ENCODE assay signal across 9 mouse cellular contexts in genomic region chr17:27001151-27001550, GRCm38 (mm10). TPM values are rescaled to one million over a fixed set of nuclear protein-coding genes. Genes with fewer than 3 reads are reported as not detected.
DNase-seq lines count a peak whose midpoint lies in the region; ATAC-seq and TF ChIP-seq lines count a peak whose summit lies in the region.
"Had no signal": no experiment of that assay in that cellular context is flagged by ENCODE, and none has a peak within 500 bp of the region (broad histone marks: within the 10 kb centered on the region; RNA-seq: fewer than 3 reads in every experiment).

No protein-coding gene starts in this region.

- no peaks in the 10 kb centered on the region for H3K9me3 ChIP-seq in hindbrain, embryonic 11.5 days (ENCODE audit: control insufficient read depth, low read length)
- H3K9me3 ChIP-seq: embryonic facial prominence, embryonic 15.5 days had no signal

- peak; percentile 41; the same call in 1 of the 2 replicates for TF ChIP-seq CTCF in bone marrow macrophage, adult 2 months (IDR thresholded peaks at IDR 0.05; ENCODE audit: low read depth, low read length)

- no peak for ATAC-seq in inflammation-experienced regulatory T-cells, adult 6 months
- no peak for ATAC-seq in hindbrain, embryonic 11.5 days (ENCODE audit: low FRiP score)

- no peak overlapping the region for H3K4me2 ChIP-seq in hindbrain, embryonic 11.5 days (replicated peaks; ENCODE audit: low read depth, low read length)
- H3K4me2 ChIP-seq: embryonic facial prominence, embryonic 15.5 days had no signal

- H3K9ac ChIP-seq in hindbrain, embryonic 11.5 days (ENCODE audit: low read depth, low read length): no peak overlapping the region
- H3K9ac ChIP-seq: embryonic facial prominence, embryonic 15.5 days had no signal

- H3K36me3 ChIP-seq in hindbrain, embryonic 11.5 days (ENCODE audit: control insufficient read depth, insufficient read depth, low read length): no peaks in the 10 kb centered on the region
- H3K36me3 ChIP-seq: embryonic facial prominence, embryonic 15.5 days had no signal

- intact Hi-C loops in left cerebral cortex, postnatal 25 days (cut with DNase I): no loop called here

- WGBS in hindbrain, embryonic 11.5 days: 76% methylated on average over 7 of the region's 7 CpGs

- no peaks in the 10 kb centered on the region for H3K27me3 ChIP-seq in hindbrain, embryonic 11.5 days (ENCODE audit: control insufficient read depth, insufficient read depth, low read length)
- H3K27me3 ChIP-seq: embryonic facial prominence, embryonic 15.5 days had no signal

- peaks cover 10% of the 10 kb centered on the region for H3K4me1 ChIP-seq in bone marrow macrophage, adult 2 months (ENCODE audit: control insufficient read depth, insufficient read depth, low read length)
- H3K4me1 ChIP-seq in hindbrain, embryonic 11.5 days (replicated peaks; ENCODE audit: control insufficient read depth, insufficient read depth, low read length): no peaks in the 10 kb centered on the region
- H3K4me1 ChIP-seq: embryonic facial prominence, embryonic 15.5 days had no signal

- no peak for TF ChIP-seq POLR2A in bone marrow macrophage, adult 2 months (IDR thresholded peaks at IDR 0.05; ENCODE audit: borderline replicate concordance, low read depth, low read length)

- DNase-seq in embryo, embryonic 10 days (ENCODE audit: low spot score): peak; percentile 27
- no peak for DNase-seq in embryo, embryonic 9.5 days (ENCODE audit: extremely low spot score)
- peak; percentile 22 for DNase-seq in 3T3-L1 (ENCODE audit: low read depth, low spot score)
- peak; percentile 76 for DNase-seq in naive thymus-derived CD4-positive, alpha-beta T cell, adult 2 months (ENCODE audit: low read depth)
- DNase-seq in left cerebral cortex, postnatal 25 days (ENCODE audit: low spot score in 2 of 2): no peak
- no peak for DNase-seq in hindbrain, embryonic 11.5 days (ENCODE audit: low spot score)

- H3K27ac ChIP-seq in bone marrow macrophage, adult 2 months (ENCODE audit: insufficient read depth, low read depth, low read length): no peak overlapping the region
- H3K27ac ChIP-seq in hindbrain, embryonic 11.5 days (ENCODE audit: low read depth, low read length): no peak overlapping the region
- H3K27ac ChIP-seq: embryonic facial prominence, embryonic 15.5 days had no signal

- H3K4me3 ChIP-seq in bone marrow macrophage, adult 2 months (ENCODE audit: insufficient read depth, low read length): no peak overlapping the region
- H3K4me3 ChIP-seq in hindbrain, embryonic 11.5 days (ENCODE audit: low read depth, low read length): no peak overlapping the region
- H3K4me3 ChIP-seq: embryonic facial prominence, embryonic 15.5 days had no signal

RNA-seq across cellular contexts. Expression of gene Bak1, which starts 27.7 kb away (rescaled TPM):
- 60.8 and 83.0 TPM in 2 replicates for polyA plus RNA-seq in bone marrow macrophage, adult 2 months (2012; ENCODE audit: insufficient read depth, insufficient read length, missing spikeins)
- polyA plus RNA-seq in inflammation-experienced regulatory T-cells, adult 6 months (2017; shearing (Covaris generic)): 10 to 100 TPM in 1 of 3 experiments, 1 to 10 TPM in 2; 5.1 to 23.3 (median 6.8) TPM
- total RNA-seq in left cerebral cortex, postnatal 25 days (2021): 10 to 100 TPM; 17.0 to 17.8 TPM
- polyA plus RNA-seq in hindbrain, embryonic 11.5 days (2014; fragmentation: Nextera tagmentation; extraction: Ambion mirVana): 7.4 and 9.5 TPM in 2 replicates

RNA-seq across cellular contexts. Expression of gene Zbtb9, which starts 28.2 kb away (rescaled TPM):
- polyA plus RNA-seq in bone marrow macrophage, adult 2 months (2012; ENCODE audit: insufficient read depth, insufficient read length, missing spikeins): 10.4 TPM in 2 replicates
- 10 to 100 TPM in 1 of 3 experiments, 1 to 10 TPM in 2; 9.0 to 11.1 (median 9.3) TPM for polyA plus RNA-seq in inflammation-experienced regulatory T-cells, adult 6 months (2017; shearing (Covaris generic))
- total RNA-seq in left cerebral cortex, postnatal 25 days (2021): 10 to 100 TPM; 17.7 to 18.8 TPM
- 10.5 and 13.2 TPM in 2 replicates for polyA plus RNA-seq in hindbrain, embryonic 11.5 days (2014; fragmentation: Nextera tagmentation; extraction: Ambion mirVana)

RNA-seq across cellular contexts. Expression of gene Itpr3, which starts 56.0 kb away (rescaled TPM):
- 3.1 and 3.5 TPM in 2 replicates for polyA plus RNA-seq in bone marrow macrophage, adult 2 months (2012; ENCODE audit: insufficient read depth, insufficient read length, missing spikeins)
- 1 to 10 TPM; 3.9 to 8.2 (median 7.1) TPM for polyA plus RNA-seq in inflammation-experienced regulatory T-cells, adult 6 months (2017; shearing (Covaris generic))
- total RNA-seq in left cerebral cortex, postnatal 25 days (2021): 1 to 10 TPM; 1.9 to 2.0 TPM
- 1.2 and 1.3 TPM in 2 replicates for polyA plus RNA-seq in hindbrain, embryonic 11.5 days (2014; fragmentation: Nextera tagmentation; extraction: Ambion mirVana)

Comparison
In these comparisons a context has a peak if more than half of its experiments do, and no peak if none do; other contexts are left out.
1. DNase-seq: peak in embryo, embryonic 10 days (single experiment), 3T3-L1 (single experiment) and naive thymus-derived CD4-positive, alpha-beta T cell, adult 2 months (single experiment); none in embryo, embryonic 9.5 days (single experiment), left cerebral cortex, postnatal 25 days (0 of 2) and hindbrain, embryonic 11.5 days (single experiment).